Mouse (Mus musculus) left cerebral cortex, postnatal 25 days (tissue): ENCODE data around the gene Nps. TPM values are rescaled to one million over a fixed set of nuclear protein-coding genes. Genes with fewer than 3 reads are reported as not detected.
"Not testable (repeated sequence)": the region's sequence is repeated elsewhere in the genome, so short reads cannot be mapped to it uniquely, and the experiment has no call there.

ENCODE experiments used
- DNase-seq, 2 experiments: peaks; one replicate each; pipeline ENCODE4 v3.0.0; 2022; ENCODE audit warnings: low spot score in 2 of 2, mixed read lengths in 1 of 2
- intact Hi-C: fragments of 180-260 bp; cut with DNase I; formaldehyde crosslinking; loops from one replicate; pipeline ENCODE4 v1.15.1; 2025
- total RNA-seq, 2 experiments: library from RNA; stranded (reverse); gene quantifications; 2 replicates each; pipeline ENCODE4 v1.2.3; 2021

Gene Nps
- total RNA-seq, result not detected

- intact Hi-C loops, result not testable (repeated sequence)
- peak in 1 of 2 experiments; percentile 49 for DNase-seq
Measured at GRCm38 (mm10) chr7:135258053-135258753, at the start of gene Nps. Gene Nps (plus strand): TSS chr7:135258703.

DNA sequence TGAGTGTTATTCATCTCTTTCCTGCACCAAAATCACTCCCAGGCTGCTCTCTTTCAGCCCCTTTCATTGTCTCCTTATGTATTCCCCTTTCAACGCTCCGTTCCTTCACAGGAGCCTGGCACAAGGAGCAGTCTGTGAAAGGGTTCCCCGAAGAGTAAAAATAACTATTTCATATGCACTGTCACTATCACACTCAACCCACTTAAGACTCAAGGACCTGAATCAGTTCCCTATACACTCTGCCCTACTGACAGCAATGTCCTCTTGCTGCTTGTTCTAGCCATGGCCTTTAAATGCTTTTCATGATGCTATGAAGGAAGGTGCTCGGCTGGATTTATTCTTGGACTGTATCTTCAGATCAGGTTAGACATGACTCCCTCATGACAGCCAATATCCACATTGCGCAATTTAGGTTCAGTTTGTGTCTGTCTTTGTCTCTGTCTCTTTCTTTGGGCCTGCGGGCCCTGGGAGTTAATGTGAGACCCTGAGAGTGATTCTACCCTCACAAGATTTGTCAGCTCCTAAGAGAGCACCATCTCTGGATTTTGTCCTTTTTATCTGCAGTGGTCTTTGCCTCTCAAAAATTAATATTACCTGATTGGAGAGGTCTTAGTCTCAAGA is 49.4 kb upstream of the Nps start:
- intact Hi-C loops, result no loop called here
- DNase-seq, result no peak

DNA sequence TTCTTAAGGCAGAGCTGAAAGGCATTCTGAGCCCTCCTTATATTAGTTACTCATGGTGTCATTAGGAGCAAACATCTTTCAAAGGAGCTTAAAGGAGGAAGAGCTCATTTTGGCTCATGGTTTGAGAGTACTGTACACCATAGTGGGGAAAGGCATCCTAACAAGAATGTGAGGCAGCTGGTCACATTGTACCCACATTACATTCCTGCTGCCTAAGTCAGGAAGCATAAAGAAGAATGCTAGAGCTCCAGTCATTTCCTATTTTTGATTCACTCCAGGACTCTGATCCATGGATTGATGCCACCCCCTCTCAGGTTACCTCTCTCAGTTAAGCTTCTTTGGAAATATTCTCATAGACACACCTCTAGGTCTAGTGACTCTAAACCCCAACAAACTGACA is 48.2 kb upstream of the Nps start:
- intact Hi-C loops, result no loop called here

DNA sequence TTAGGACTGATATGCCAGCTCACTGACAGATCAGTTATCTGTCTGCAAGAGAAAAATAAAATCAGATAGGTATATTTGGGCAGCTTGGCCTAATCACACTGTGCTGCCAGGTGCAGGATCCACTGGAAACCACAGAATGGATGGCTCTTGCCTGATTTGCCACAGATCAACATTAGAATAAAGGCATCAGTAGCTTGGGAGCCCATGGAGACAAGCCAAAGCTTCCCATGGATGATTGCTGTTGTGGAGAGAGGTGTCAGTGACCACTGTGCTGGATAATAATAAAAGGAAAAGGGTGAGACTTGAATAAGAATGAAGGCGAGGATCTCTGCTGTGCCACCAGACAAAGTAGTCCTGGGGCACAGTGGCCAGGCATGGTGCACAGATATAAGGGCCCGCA is 47.7 kb upstream of the Nps start:
- intact Hi-C loops, result no loop called here
- DNase-seq, result no peak

More for the DNA sequence above, 48.2 kb upstream of the Nps start:
- no peak for DNase-seq

DNA sequence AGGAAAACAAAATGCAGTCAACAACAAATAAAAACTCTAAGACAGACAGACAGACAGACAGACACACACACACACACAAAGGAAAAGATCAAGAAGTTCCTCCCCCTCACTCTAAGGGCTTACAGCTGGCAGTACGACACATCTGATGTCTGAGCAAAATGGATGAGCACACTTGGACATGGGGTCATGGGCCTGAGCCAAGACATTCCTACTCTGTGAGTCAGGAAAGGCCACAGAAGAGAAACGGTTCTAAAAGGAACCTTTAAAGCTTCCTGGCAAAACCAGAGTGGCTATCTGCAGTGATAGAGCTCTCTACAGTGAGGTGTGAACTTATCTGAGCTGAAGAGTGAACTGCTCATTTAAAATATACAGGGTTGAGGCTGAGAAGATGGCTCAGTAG is 46.0 kb upstream of the Nps start:
- no peak for DNase-seq
- intact Hi-C loops, result no loop called here

DNA sequence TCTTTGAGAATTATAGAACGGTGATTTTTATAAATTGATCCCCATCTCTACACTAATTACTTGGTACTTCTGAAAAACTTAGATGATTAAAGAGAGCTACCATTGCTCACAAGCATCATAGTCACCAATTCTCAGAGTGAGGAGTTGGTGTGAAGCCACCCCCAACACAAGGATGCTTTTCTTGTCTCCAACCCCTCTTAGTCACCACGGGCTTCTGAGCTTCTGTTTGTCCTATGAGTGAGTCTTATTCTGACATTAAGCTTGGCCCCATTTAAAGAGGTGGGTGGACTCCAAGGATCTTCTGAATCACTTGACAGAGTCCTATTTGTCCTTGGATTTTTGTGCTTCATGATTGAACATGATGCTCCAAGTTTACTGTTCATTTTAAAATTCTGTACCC is 37.0 kb upstream of the Nps start:
- intact Hi-C loops, result no loop called here
- peak in 1 of 2 experiments; percentile 53 for DNase-seq

- intact Hi-C loops, result no loop called here
Measured at GRCm38 (mm10) chr7:135226021-135226420, 32.5 kb upstream of the Nps start.

DNA sequence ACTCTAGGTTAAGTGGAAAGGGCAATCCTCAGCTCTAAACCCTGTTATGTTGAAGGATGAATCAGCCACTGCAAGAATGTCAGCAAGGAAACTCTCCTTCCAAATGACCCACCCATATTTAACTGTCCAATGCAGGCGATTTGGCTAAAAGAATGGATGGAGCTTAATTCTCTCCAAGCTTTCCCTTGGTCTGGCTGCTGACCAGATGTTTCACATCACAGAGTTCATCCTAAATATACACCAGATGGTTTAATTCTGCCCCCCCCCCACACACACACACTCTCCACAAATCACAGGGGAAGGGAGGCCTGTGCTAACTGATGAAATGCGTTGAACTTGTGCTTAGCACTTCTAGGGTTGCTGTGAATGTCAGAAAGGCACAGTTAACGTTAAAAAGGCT is 21.4 kb upstream of the Nps start:
- DNase-seq, result no peak
- intact Hi-C loops, result no loop called here

More at GRCm38 (mm10) chr7:135226021-135226420, 32.5 kb upstream of the Nps start:
- no peak for DNase-seq

GRCm38 (mm10) chr7:135239441-135239840 is 19.1 kb upstream of the Nps start:
- DNase-seq, result no peak
- intact Hi-C loops, result no loop called here

DNA sequence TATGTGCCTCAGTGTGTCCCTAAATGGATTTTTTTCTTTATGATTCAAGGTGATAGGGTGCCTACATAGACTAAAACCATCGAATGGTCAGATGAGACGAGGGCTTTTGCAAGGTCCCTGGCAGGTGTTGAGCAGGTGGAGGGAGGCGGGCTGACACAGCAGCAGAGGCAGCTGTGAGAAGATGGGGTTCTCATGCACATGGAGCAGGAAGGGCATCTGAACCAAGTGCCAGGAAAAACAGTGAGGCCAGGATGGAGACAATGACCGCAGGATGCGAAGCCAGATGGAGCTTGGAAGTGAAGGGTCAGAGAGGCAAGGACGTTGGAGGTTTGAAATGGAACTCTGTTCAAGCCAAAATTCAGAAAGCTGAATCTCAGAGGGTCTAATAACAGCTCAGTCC is 18.5 kb upstream of the Nps start:
- no peak for DNase-seq
- intact Hi-C loops, result no loop called here

DNA sequence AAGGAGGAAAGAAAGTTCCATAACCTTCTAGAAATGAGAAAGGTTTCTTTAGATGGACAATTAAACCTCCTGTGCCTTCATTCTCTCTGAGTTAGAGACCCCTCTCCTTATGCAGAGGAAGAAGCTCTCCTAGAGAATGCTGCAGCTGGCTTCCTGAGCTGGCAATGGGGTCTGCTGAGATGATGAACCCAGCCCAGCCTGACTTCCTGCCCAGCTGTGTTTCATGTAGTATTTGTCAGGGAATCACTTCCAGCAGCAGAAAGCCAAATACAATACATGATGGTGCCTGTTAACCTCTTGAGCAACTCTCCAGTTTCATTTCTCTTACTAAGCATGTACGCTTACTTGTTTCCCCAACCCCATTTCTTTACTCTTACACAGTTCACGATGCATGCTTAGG is 17.9 kb upstream of the Nps start:
- intact Hi-C loops, result no loop called here
- DNase-seq, result no peak

DNA sequence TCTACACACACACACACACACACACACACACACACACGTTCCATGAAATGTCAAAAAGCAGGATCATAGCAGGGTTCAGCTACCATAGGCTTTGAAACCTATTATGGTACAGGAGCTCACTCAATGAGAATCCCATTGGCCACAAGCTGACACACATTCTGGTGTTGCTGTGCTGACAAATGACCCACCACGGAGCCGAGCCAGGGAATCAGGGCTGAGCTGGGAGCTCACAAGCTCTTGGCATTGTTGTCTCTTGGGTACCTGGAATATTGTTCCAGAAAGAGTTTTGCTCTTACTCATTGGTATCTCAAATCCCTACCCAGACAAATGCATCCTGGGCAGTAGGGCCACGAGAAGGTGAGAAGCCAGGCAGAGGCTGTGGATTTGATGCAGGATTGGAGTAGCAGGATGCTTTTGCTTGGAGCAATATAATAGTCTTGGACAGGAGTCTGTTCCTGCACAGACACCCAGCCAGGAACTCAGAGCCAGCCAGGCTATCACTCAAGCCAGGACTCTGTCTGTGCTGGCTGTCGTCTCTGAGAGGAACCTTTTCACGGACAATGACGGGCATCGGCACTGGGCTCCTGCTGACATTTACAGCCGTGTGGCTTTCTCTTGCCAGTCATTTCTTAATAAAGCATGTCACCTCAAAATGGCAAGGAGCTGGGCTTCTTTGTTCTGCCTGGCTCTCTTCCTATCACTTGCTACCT is 14.2 kb upstream of the Nps start:
- intact Hi-C loops, result no loop called here
- DNase-seq, result no peak

GRCm38 (mm10) chr7:135246386-135246785 is 12.1 kb upstream of the Nps start:
- intact Hi-C loops, result no loop called here
- DNase-seq, result no peak

- no peak for DNase-seq
- intact Hi-C loops, result no loop called here
Measured at GRCm38 (mm10) chr7:135253249-135253648, 5.3 kb upstream of the Nps start.

DNA sequence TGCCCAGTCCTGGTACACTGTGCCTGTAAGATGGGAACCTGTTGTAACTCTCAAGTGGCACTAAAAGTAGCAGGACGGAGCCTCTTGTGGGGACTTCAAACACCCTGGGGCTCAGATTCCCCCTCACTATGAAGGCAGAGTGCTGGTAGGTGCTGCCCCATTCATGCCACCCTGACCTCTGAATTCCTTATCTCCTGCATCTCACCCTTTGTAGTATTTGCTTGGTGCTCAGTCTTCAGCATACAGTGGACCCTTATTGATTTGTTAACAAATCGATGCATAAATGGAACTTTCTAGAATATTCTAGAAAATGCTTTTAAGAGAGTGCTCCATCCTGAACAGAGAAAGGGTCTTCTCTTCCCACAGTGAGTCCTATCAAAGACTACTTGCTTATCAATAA is 4.1 kb upstream of the Nps start:
- intact Hi-C loops, result no loop called here
- no peak for DNase-seq

DNA sequence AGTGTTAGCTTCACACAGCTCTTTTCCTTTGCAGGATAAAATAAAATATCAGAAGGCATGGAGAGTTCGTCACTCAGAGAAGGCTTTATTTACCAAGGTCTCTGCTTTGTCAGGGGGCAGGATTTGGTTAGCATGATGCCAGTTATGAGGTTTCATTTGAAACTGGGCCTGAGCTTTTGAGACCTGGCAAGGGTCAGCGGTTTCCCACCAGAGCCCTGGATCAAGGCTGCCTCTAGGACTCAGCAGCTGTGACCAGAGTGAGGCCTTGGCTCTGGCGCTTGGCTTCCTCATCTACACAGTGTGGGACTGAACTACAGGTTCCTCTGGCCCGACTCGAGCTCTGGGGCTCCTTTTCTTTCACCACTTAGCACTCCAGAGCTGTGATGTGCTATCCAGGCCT is 12.5 kb downstream of the Nps start:
- intact Hi-C loops, result no loop called here
- DNase-seq, result no peak

DNA sequence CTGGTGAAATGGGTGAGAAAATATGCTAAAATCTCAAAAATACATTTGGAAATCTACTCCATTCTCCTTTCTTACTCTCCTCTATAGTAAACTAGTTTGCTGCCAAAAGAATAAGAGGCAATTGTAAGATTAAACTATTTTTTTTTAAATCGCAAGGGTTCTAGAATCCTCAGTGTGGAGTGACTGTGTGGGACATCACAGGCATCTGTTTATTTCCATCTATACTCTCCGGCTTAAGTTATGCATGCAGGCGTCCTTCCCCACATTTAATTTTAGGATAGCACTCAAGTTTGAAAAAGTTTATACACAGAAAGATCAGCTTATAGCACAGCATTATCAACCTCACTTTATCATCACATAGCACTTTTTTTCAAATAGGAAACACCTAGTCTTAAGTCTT is 24.7 kb downstream of the Nps start:
- intact Hi-C loops, result no loop called here
- DNase-seq, result peak in 1 of 2 experiments; percentile 60

- no peak for DNase-seq
- intact Hi-C loops, result no loop called here
Measured at GRCm38 (mm10) chr7:135289976-135290375, 31.5 kb downstream of the Nps start.

DNA sequence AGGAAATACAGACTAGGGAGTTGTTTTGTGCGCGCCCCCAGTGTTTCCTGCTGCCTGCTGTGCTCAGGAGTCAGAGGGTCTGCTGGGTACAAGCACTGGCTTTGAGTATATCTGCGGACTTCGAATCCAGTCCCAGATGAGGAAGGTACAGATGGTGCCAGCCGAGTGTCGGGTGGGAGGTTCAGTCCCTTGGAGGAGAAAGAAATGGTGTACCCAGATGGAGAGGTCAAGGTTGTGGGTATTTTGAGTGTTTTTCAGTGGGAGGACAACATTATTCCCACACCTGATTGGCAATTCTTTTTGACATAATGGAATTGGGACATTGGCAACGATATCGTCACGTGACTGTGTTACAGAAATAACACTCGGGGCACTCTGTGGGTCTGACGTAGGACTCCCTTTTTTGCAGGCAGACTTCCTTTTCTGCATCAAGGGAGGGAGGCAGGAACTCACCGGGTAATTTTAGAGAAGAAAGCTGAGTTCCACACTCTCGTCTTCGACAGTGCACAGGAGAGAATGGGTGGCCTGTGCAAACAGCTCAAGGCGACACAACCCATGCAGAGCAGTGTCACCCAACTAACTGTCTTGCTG is 33.2 kb downstream of the Nps start:
- intact Hi-C loops, result no loop called here
- peak; percentile 5 to 72 for DNase-seq

- DNase-seq, result no peak
- intact Hi-C loops, result no loop called here
Measured at GRCm38 (mm10) chr7:135294498-135294897, 36.0 kb downstream of the Nps start.

DNA sequence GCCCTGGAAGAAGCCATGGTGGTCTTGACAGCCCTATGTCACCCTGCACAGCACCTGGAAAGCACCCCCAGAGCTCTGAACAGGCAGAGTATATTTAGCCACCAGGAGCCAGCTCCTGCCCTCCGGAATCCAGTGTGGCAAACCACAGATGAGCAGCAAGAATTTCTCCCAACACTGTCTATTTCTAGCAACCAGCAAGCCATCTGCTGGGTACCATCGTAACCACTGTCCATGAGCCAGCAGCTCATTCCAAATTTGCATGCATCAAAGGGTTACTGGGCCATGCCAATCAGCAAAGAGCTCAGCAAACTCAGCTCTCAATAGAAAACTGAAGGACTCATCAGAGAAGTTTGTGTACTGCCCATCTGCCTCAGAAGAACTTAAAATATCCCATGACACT is 46.0 kb downstream of the Nps start:
- intact Hi-C loops, result no loop called here
- DNase-seq, result peak in 1 of 2 experiments; percentile 44
